Mouse (Mus musculus) urinary bladder, adult 2 months (tissue): Measurements from ENCODE around the gene Aox4. TPM values are rescaled to one million over a fixed set of nuclear protein-coding genes. Genes with fewer than 3 reads are reported as not detected.

Experiments
- DNase-seq: peaks from one replicate; pipeline ENCODE4 v3.0.0; 2022; ENCODE audit warnings: low spot score
- polyA plus RNA-seq: library from polyadenylated mRNA; depleted of rRNA; stranded (reverse); fragments of >200 nt; gene quantifications from 2 replicates; pipeline ENCODE4 v1.2.3, GENCODE M21; 2012; rRNA removed

Aox4 gene
- 0.07 and 0.13 TPM in 2 replicates for polyA plus RNA-seq

GRCm38 (mm10) chr1:58210203-58210602 is at the start of gene Aox4:
TSS of gene Aox4 (plus strand) at chr1:58210397.
- DNase-seq: peak; percentile 29

- no peak for DNase-seq
Observed at GRCm38 (mm10) chr1:58169893-58170292, 40.3 kb upstream of the Aox4 start.

- DNase-seq: no peak
Observed at GRCm38 (mm10) chr1:58188514-58189175, 21.6 kb upstream of the Aox4 start.

GRCm38 (mm10) chr1:58194317-58194716 is 15.9 kb upstream of the Aox4 start:
- DNase-seq: no peak

- no peak for DNase-seq
Observed at GRCm38 (mm10) chr1:58194988-58195387, 15.2 kb upstream of the Aox4 start.

- no peak for DNase-seq
Observed at GRCm38 (mm10) chr1:58195541-58195940, 14.7 kb upstream of the Aox4 start.

- DNase-seq: no peak
Observed at GRCm38 (mm10) chr1:58197023-58197422, 13.2 kb upstream of the Aox4 start.

- no peak for DNase-seq
Observed at GRCm38 (mm10) chr1:58198386-58198785, 11.8 kb upstream of the Aox4 start.

GRCm38 (mm10) chr1:58212805-58213204 is 2.6 kb downstream of the Aox4 start:
- no peak for DNase-seq

GRCm38 (mm10) chr1:58213838-58214237 is 3.6 kb downstream of the Aox4 start:
- no peak for DNase-seq

- no peak for DNase-seq
Observed at GRCm38 (mm10) chr1:58215353-58215752, 5.2 kb downstream of the Aox4 start.

- DNase-seq: no peak
Observed at GRCm38 (mm10) chr1:58215956-58216532, 5.8 kb downstream of the Aox4 start.

- DNase-seq: no peak
Observed at GRCm38 (mm10) chr1:58221070-58221469, 10.9 kb downstream of the Aox4 start.

- DNase-seq: no peak
Observed at GRCm38 (mm10) chr1:58221879-58222278, 11.7 kb downstream of the Aox4 start.

- no peak for DNase-seq
Observed at GRCm38 (mm10) chr1:58228086-58228485, 17.9 kb downstream of the Aox4 start.

- no peak for DNase-seq
Observed at GRCm38 (mm10) chr1:58228916-58229315, 18.7 kb downstream of the Aox4 start.

GRCm38 (mm10) chr1:58229774-58230173 is 19.6 kb downstream of the Aox4 start:
- DNase-seq: no peak

GRCm38 (mm10) chr1:58230542-58230941 is 20.3 kb downstream of the Aox4 start:
- DNase-seq: no peak

- DNase-seq: no peak
Observed at GRCm38 (mm10) chr1:58235405-58235804, 25.2 kb downstream of the Aox4 start.

GRCm38 (mm10) chr1:58237527-58238299 is 27.5 kb downstream of the Aox4 start:
- no peak for DNase-seq

GRCm38 (mm10) chr1:58238440-58238839 is 28.2 kb downstream of the Aox4 start:
- no peak for DNase-seq

GRCm38 (mm10) chr1:58238961-58239360 is 28.8 kb downstream of the Aox4 start:
- no peak for DNase-seq

GRCm38 (mm10) chr1:58240347-58240746 is 30.1 kb downstream of the Aox4 start:
- no peak for DNase-seq
